Mouse (Mus musculus): ENCODE data around the gene Sec62. TPM values are rescaled to one million over a fixed set of nuclear protein-coding genes. Genes with fewer than 3 reads are reported as not detected.

Sec62 gene
- total and polyA plus RNA-seq, 3 experiments = 35.6 to 171 (median 75.4) TPM

GRCm38 (mm10) chr3:30748316-30748715, 44.4 kb upstream of the Sec62 start:
- no peaks in the 10 kb centered on the region for H3K79me2 ChIP-seq (ENCODE audit: control insufficient read depth, insufficient read depth, low read length, poor library complexity)
- DNase-seq (ENCODE audit: low read depth, low spot score) = no peak
- no peak overlapping the region for H3K4me3 ChIP-seq (ENCODE audit: control insufficient read depth in 1 of 2, insufficient read depth in 1 of 2, low read depth in 2 of 2, low read length in 2 of 2)
- H3K27me3 ChIP-seq (ENCODE audit: control insufficient read depth in 1 of 2, insufficient read depth in 2 of 2, low read length in 2 of 2) = no peaks in the 10 kb centered on the region
- TF ChIP-seq BHLHE40 (IDR thresholded peaks at IDR 0.05; ENCODE audit: borderline replicate concordance, low read depth, low read length) (no peak), POLR2AphosphoS2 (IDR thresholded peaks at IDR 0.05; ENCODE audit: low read length) (no peak), POLR2AphosphoS5 (IDR thresholded peaks at IDR 0.05; ENCODE audit: borderline replicate concordance, low read depth, low read length) (no peak), RAD21 (IDR thresholded peaks at IDR 0.05; ENCODE audit: low read depth, low read length) (no peak), KAT2A (conservative IDR thresholded peaks at IDR 0.05; ENCODE audit: low read depth, low read length) (no peak), ZKSCAN1 (IDR thresholded peaks at IDR 0.05; ENCODE audit: low read depth, low read length) (no peak), CTCF (IDR thresholded peaks at IDR 0.05 in 2 of 3, conservative IDR thresholded peaks at IDR 0.05 in 1 of 3; ENCODE audit: control insufficient read depth in 1 of 3, insufficient read depth in 1 of 3, low read depth in 2 of 3, low read length in 3 of 3, poor library complexity in 1 of 3, severe bottlenecking in 1 of 3) (no peak), ZC3H11A (IDR thresholded peaks at IDR 0.05; ENCODE audit: low read depth, low read length) (no peak), SIN3A (IDR thresholded peaks at IDR 0.05; ENCODE audit: low read length) (no peak)
- H3K27ac ChIP-seq (ENCODE audit: control insufficient read depth, low read depth, low read length) = no peak overlapping the region
- no peaks in the 10 kb centered on the region for H3K9me3 ChIP-seq (replicated peaks; ENCODE audit: insufficient read depth, low read length)
- H3K4me1 ChIP-seq (ENCODE audit: control insufficient read depth in 1 of 2, insufficient read depth in 2 of 2, low read length in 2 of 2) = peaks cover 0 to 3% of the 10 kb centered on the region in 2 experiments; a peak in 2 of 4 replicates
- H3K36me3 ChIP-seq (ENCODE audit: control insufficient read depth in 1 of 2, insufficient read depth in 2 of 2, low read length in 2 of 2) = peaks cover 0 to 3% of the 10 kb centered on the region in 2 experiments; a peak in 1 of 4 replicates
- no peak overlapping the region for H3K9ac ChIP-seq (ENCODE audit: control insufficient read depth, low read depth, low read length, poor library complexity, severe bottlenecking)

- Histone ChIP-seq H3K36me3 (ENCODE audit: control insufficient read depth in 1 of 2, insufficient read depth in 2 of 2, low read length in 2 of 2) (no peaks in the 10 kb centered on the region), H3K27ac (ENCODE audit: control insufficient read depth, low read depth, low read length) (no peak overlapping the region), H3K4me1 (ENCODE audit: control insufficient read depth in 1 of 2, insufficient read depth in 2 of 2, low read length in 2 of 2) (no peaks in the 10 kb centered on the region), H3K27me3 (ENCODE audit: control insufficient read depth in 1 of 2, insufficient read depth in 2 of 2, low read length in 2 of 2) (peaks cover 0 to 2% of the 10 kb centered on the region in 2 experiments; a peak in 2 of 4 replicates), H3K79me2 (ENCODE audit: control insufficient read depth, insufficient read depth, low read length, poor library complexity) (no peaks in the 10 kb centered on the region), H3K9me3 (replicated peaks; ENCODE audit: insufficient read depth, low read length) (no peaks in the 10 kb centered on the region), H3K9ac (ENCODE audit: control insufficient read depth, low read depth, low read length, poor library complexity, severe bottlenecking) (no peak overlapping the region), H3K4me3 (ENCODE audit: control insufficient read depth in 1 of 2, insufficient read depth in 1 of 2, low read depth in 2 of 2, low read length in 2 of 2) (no peak overlapping the region)
- TF ChIP-seq TBP (IDR thresholded peaks at IDR 0.05; ENCODE audit: low read depth, low read length) = no peak
- TF ChIP-seq ETS1 (IDR thresholded peaks at IDR 0.05; ENCODE audit: low read depth, low read length) = no peak
- TF ChIP-seq KAT2A (conservative IDR thresholded peaks at IDR 0.05; ENCODE audit: low read depth, low read length) = no peak
- no peak for TF ChIP-seq NRF1 (IDR thresholded peaks at IDR 0.05; ENCODE audit: insufficient read depth, low read depth, low read length, poor library complexity, severe bottlenecking)
- no peak for TF ChIP-seq JUND (IDR thresholded peaks at IDR 0.05; ENCODE audit: low read depth, low read length)
- TF ChIP-seq MAX (IDR thresholded peaks at IDR 0.05; ENCODE audit: low read length) = no peak
- TF ChIP-seq CTCF (IDR thresholded peaks at IDR 0.05 in 2 of 3, conservative IDR thresholded peaks at IDR 0.05 in 1 of 3; ENCODE audit: control insufficient read depth in 1 of 3, insufficient read depth in 1 of 3, low read depth in 2 of 3, low read length in 3 of 3, poor library complexity in 1 of 3, severe bottlenecking in 1 of 3) = no peak
- TF ChIP-seq USF2 (IDR thresholded peaks at IDR 0.05; ENCODE audit: borderline replicate concordance in 1 of 2, insufficient read depth in 1 of 2, low read depth in 1 of 2, low read length in 2 of 2) = no peak
- TF ChIP-seq TAL1 (IDR thresholded peaks at IDR 0.05; ENCODE audit: low read length) = no peak
- TF ChIP-seq CHD2 (IDR thresholded peaks at IDR 0.05; ENCODE audit: low read length) = no peak
- DNase-seq (ENCODE audit: low read depth, low spot score) = no peak
Observed at GRCm38 (mm10) chr3:30754696-30755095, 38.0 kb upstream of the Sec62 start.

All from MEL (cell line).